Mouse (Mus musculus) midbrain, embryonic 11.5 days (tissue): ENCODE data around the gene M1ap. TPM values are rescaled to one million over a fixed set of nuclear protein-coding genes. Genes with fewer than 3 reads are reported as not detected.

Experiments used
- ATAC-seq: fragments of 200-750 bp; cut with Nextera tagmentation; 2 replicates; pipeline ENCODE4 v1.8.0; 2017; ENCODE audit warnings: moderate TSS enrichment, moderate library complexity; ENCODE audit not compliant: low FRiP score
- DNase-seq: peaks from one replicate; pipeline ENCODE4 v3.0.0; 2015; ENCODE audit warnings: low spot score; ENCODE audit errors: missing footprints
- H3K27ac ChIP-seq: fragments of 300-500 bp; sonication (generic); 2 replicates; pipeline ENCODE4 v1.5.1; 2014; ENCODE audit warnings: low read depth, low read length
- H3K27me3 ChIP-seq: fragments of 300-500 bp; sonication (generic); 2 replicates; pipeline ENCODE4 v1.6.1; 2014; ENCODE audit warnings: mild to moderate bottlenecking, low read length, moderate library complexity, mixed read lengths; ENCODE audit not compliant: control insufficient read depth, insufficient read depth
- H3K36me3 ChIP-seq: fragments of 300-500 bp; sonication (generic); 2 replicates; pipeline ENCODE4 v1.6.1; 2014; ENCODE audit warnings: mild to moderate bottlenecking, low read length, moderate library complexity, mixed read lengths; ENCODE audit not compliant: control insufficient read depth, insufficient read depth
- H3K4me1 ChIP-seq: fragments of 300-500 bp; sonication (generic); 2 replicates; pipeline ENCODE4 v1.6.1; 2014; ENCODE audit warnings: low read length; ENCODE audit not compliant: control insufficient read depth, insufficient read depth
- H3K4me2 ChIP-seq: fragments of 300-500 bp; sonication (generic); 2 replicates; pipeline ENCODE4 v1.6.1; 2014; ENCODE audit warnings: mild to moderate bottlenecking, moderate library complexity
- H3K4me3 ChIP-seq: fragments of 300-500 bp; sonication (generic); 2 replicates; pipeline ENCODE4 v1.5.1; 2014; ENCODE audit warnings: low read depth, low read length
- H3K9ac ChIP-seq: fragments of 300-500 bp; sonication (generic); 2 replicates; pipeline ENCODE4 v1.6.1; 2014; ENCODE audit warnings: low read length
- H3K9me3 ChIP-seq: fragments of 300-500 bp; sonication (generic); 2 replicates; pipeline ENCODE4 v1.6.1; 2016; ENCODE audit warnings: low read length; ENCODE audit not compliant: control insufficient read depth
- WGBS: fragments of 180-500 bp; shearing (Covaris S2); extraction: QIAGEN DNeasy Blood & Tissue Kit; methylation state at CpG from one replicate; pipeline ENCODE4 v1.1.7; 2014; 5-methylcytosine and 5-hydroxymethylcytosine counted together
- polyA plus RNA-seq: library from polyadenylated mRNA; unstranded; fragments of >200 nt; fragmentation: Nextera tagmentation; extraction: Ambion mirVana; gene quantifications from 2 replicates; pipeline ENCODE4 v1.2.1, GENCODE M21; 2014

Gene M1ap
- polyA plus RNA-seq, 1 experiment from 2014 or later: 0.18 TPM

DNA sequence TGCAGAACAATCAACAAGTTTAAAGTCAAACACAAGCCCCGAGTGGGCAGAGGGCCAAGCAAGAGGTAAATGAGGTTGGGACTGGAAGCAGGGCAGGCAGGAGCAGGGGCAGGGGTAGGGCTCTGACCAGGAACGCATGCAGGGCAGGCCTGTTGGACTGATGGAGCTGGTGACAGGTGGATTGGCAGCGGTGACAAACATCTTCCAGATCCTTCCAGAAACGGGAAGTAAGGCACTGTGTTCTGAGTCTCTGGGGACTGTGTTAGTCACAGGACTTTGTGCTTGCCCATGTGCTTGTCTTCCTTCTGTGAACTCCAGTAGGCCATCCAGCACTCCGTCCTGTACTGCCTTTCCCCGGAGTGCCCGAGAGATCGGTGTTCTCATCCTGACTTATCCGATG, 98.0 kb downstream of the M1ap start:
- H3K9ac ChIP-seq: no peak overlapping the region
- WGBS: 76% methylated on average over 9 of the region's 9 CpGs

DNA sequence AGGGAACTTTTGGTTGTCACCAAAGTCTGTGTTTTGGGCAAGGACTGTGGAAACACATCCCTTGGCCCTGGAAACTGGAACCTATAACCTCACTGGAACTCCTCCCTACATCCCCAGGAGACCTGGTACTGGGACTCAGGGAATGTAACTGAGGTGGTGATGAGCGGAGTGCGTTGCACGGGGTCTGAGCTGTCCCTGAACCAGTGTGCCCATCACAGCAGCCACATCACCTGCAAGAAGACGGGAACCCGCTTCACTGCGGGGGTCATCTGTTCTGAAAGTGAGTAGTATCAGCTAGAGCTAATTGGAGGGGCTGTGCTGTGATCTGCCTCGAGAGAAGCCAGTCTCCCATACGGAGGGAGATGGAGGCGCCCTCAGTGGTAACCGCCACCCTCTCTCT, 102.7 kb downstream of the M1ap start:
- no peaks in the 10 kb centered on the region for H3K9me3 ChIP-seq
- H3K4me3 ChIP-seq: no peak overlapping the region
- 76% methylated on average over 10 of the region's 10 CpGs for WGBS
- DNase-seq: no peak
- no peak overlapping the region for H3K27ac ChIP-seq
- no peak for ATAC-seq
- no peaks in the 10 kb centered on the region for H3K36me3 ChIP-seq
- no peak overlapping the region for H3K4me2 ChIP-seq
- no peak overlapping the region for H3K9ac ChIP-seq
- H3K4me1 ChIP-seq: peaks cover 13% of the 10 kb centered on the region
- no peaks in the 10 kb centered on the region for H3K27me3 ChIP-seq

More for the DNA sequence above, 98.0 kb downstream of the M1ap start:
- no peak for DNase-seq
- Histone ChIP-seq H3K9me3 (no peaks in the 10 kb centered on the region), H3K4me2 (no peak overlapping the region), H3K36me3 (no peaks in the 10 kb centered on the region), H3K27me3 (no peaks in the 10 kb centered on the region), H3K4me3 (no peak overlapping the region), H3K4me1 (no peaks in the 10 kb centered on the region), H3K27ac (no peak overlapping the region)
- ATAC-seq: no peak

DNA sequence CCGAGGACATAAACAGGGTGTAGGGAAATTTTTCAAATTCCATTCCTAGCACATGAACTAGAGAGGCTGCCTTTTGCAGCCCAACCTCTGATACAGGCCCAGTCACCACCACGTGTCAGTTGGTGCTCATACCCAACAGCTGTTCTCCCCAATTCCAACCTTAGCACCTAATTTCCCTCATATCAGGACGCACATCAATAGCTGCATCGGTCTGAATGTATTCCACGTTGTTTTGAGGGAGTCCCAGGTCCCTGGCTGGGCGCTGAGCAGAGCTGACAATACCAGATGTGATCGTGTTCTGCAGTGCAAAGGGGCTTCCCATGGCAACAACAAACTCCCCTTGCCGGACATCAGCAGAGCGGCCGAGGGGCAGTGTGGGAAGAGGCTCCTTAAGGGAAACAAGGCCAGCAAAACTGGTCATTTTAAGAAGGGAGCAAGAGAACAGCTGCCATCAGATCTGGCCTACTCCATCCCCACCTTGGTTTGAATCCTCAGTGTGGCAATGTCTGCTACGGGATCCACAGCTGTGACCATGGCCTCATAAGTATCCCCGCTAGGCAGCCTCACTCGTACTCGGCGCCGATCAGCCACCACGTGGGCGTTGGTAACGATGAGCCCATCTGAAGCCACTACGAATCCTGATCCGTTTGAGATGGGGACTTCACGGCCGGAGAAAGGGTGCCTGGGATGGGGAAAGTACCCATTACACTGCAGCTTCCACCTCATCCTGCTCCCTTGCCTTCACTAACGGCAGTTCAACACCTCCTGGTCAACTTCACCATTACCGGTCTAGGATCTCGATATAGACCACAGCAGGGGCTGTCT, 106.6 kb downstream of the M1ap start:
- peaks cover 5% of the 10 kb centered on the region; the same call in 1 of the 2 replicates for H3K36me3 ChIP-seq
- WGBS: 3% methylated on average over 26 of the region's 26 CpGs

DNA sequence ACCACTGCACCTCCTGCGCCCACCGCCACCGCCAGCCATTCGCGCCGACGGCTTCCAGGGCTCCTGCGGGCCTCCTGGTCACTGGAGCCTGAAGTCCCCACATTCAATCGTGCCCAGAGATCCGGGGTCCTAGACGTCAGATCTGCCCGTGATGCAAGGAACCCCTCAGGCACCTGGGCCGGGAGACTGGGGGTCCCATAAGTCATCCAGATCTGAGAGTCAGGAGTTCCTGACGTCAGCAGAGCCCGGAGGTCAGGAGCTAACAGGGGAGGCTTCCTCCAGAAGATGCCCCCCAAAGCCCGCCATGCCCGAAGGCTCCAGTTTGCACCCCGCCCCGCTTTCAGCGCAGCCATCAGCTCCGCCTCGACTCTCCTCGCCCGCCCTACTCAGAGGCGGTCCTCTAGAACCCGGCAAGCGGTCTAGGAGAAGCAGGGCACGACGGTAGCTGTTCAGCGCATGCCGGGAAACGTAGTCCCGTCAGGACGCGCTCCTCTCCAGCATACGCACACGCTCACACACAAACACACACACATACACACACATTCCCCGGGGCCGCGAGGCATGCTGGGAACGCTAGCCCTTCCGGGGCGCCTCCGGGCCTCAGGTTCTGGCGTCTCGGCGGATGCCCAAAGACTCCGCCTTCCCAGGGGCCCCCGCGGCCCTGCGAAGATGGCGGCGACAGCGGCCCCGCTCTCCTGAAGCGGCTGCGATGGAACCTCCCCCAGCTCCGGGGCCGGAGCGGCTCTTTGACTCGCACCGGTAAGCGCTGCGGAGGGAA, 107.6 kb downstream of the M1ap start, which contains the start of gene Aup1:
TSS of gene Aup1 (plus strand) at position 448 of the 778 bp plus-strand sequence.
- H3K36me3 ChIP-seq: peaks cover 5% of the 10 kb centered on the region; the same call in 1 of the 2 replicates
- under 1% methylated on average over 57 of the region's 64 CpGs for WGBS
- DNase-seq: peak; percentile 100

More for the DNA sequence above, 106.6 kb downstream of the M1ap start:
- H3K4me1 ChIP-seq: peaks cover 21% of the 10 kb centered on the region
- H3K4me3 ChIP-seq: peak overlapping the region; percentile 97
- peak overlapping the region; percentile 27 for H3K27ac ChIP-seq
- peak overlapping the region; percentile 97 for H3K4me2 ChIP-seq
- H3K9me3 ChIP-seq: no peaks in the 10 kb centered on the region
- H3K9ac ChIP-seq: peak overlapping the region; percentile 93
- peak; percentile 94 for DNase-seq
- H3K27me3 ChIP-seq: no peaks in the 10 kb centered on the region
- ATAC-seq: 0 out of 2 replicates have a peak, but pooled peaks have one; percentile 2

DNA sequence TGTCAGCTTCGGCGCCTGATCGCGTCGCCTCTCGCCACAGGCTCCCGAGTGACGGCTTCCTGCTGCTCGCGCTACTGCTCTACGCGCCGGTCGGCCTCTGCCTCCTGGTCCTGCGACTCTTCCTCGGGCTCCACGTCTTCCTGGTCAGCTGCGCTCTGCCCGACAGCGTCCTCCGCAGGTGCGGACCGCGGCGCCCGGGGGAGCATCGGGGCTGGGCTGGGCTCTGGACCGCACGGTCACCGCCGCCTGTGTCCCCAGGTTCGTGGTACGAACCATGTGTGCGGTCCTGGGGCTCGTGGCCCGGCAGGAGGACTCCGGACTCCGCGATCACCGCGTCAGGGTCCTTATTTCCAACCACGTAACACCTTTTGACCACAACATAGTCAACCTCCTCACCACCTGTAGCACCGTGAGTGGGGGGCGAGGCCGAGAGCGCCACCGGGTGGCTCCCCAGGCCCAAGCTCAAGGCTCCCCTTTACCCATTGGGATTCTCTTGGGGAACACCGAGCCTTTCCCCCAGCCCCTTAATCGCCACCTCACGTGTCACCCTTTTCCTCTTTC, 108.2 kb downstream of the M1ap start, which contains the start of gene Htra2:
TSS of gene Htra2 (minus strand) at position 403 of the 561 bp plus-strand sequence.
- Histone ChIP-seq H3K27me3 (no peaks in the 10 kb centered on the region), H3K4me3 (peak within 1 kb of the TSS; percentile 97), H3K4me1 (peaks cover 21% of the 10 kb centered on the region), H3K36me3 (peaks cover 5% of the 10 kb centered on the region; the same call in 1 of the 2 replicates), H3K9ac (peak within 1 kb of the TSS; percentile 93), H3K4me2 (peak within 1 kb of the TSS; percentile 97), H3K9me3 (no peaks in the 10 kb centered on the region), H3K27ac (peak within 1 kb of the TSS; percentile 80)
- WGBS: under 1% methylated on average over 49 of the region's 50 CpGs
- no peak for DNase-seq
- ATAC-seq: peak; percentile 8; the same call in 1 of the 2 replicates

More for the DNA sequence above, 107.6 kb downstream of the M1ap start, which contains the start of gene Aup1:
- no peaks in the 10 kb centered on the region for H3K9me3 ChIP-seq
- ATAC-seq: peak; percentile 96
- H3K4me3 ChIP-seq: peak within 1 kb of the TSS; percentile 97
- no peaks in the 10 kb centered on the region for H3K27me3 ChIP-seq
- peak within 1 kb of the TSS; percentile 97 for H3K4me2 ChIP-seq
- peak within 1 kb of the TSS; percentile 80 for H3K27ac ChIP-seq
- H3K9ac ChIP-seq: peak within 1 kb of the TSS; percentile 93
- peaks cover 21% of the 10 kb centered on the region for H3K4me1 ChIP-seq

DNA sequence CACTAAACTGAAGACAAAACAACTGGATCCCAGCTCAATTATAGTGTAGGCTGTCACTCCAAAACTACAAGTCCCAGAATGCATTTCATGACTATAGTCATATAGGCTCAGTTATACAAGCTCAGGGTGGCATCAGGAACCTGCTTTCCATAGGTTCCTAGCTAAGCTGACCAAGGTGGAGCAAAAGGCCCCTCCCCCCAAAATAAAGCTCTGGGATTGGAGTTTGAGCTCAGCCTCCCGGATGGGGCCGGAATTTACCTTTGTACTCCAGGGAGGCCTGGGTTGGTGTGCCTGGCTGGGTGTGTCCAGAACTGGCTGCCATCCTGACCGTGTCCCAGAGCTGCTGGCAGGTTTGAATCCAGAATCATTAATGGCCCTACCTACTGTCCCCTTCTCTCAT, 111.1 kb downstream of the M1ap start, which contains the start of gene Dqx1:
TSS of gene Dqx1 (plus strand) at position 55 of the 400 bp plus-strand sequence.
- H3K4me3 ChIP-seq: no peak within 1 kb of the TSS
- ATAC-seq (no peak), DNase-seq (no peak)
- 0 out of 2 replicates have a peak, but pooled peaks cover 7% of the 10 kb centered on the region for H3K27me3 ChIP-seq
- H3K27ac ChIP-seq: no peak within 1 kb of the TSS
- H3K4me1 ChIP-seq: peaks cover 16% of the 10 kb centered on the region
- no peak within 1 kb of the TSS for H3K9ac ChIP-seq
- no peaks in the 10 kb centered on the region for H3K9me3 ChIP-seq
- H3K36me3 ChIP-seq: peaks cover 5% of the 10 kb centered on the region; the same call in 1 of the 2 replicates
- 53% methylated on average over 3 of the region's 3 CpGs for WGBS
- H3K4me2 ChIP-seq: no peak within 1 kb of the TSS

DNA sequence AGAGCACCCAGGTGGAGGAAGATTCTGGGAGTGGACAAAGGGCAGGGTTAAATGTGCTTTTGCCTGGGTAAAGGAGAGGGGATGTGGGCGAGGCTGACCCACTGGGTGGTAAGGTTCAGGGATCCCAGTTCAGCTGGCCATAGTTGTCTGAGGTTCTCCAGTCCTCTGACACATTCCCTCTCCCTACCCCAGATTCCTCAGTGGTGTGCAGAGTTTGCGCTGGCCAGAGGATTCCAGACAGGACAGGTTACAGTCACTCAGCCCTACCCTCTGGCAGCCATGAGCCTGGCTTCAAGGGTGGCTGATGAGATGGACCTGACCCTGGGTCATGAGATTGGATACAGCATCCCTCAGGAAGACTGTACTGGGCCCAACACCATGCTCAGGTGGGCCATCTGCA, 112.0 kb downstream of the M1ap start:
- Histone ChIP-seq H3K9ac (no peak overlapping the region), H3K27ac (no peak overlapping the region), H3K4me2 (no peak overlapping the region), H3K36me3 (peaks cover 5% of the 10 kb centered on the region; the same call in 1 of the 2 replicates), H3K9me3 (no peaks in the 10 kb centered on the region), H3K4me3 (no peak overlapping the region), H3K4me1 (peaks cover 8% of the 10 kb centered on the region), H3K27me3 (peaks cover 14% of the 10 kb centered on the region)
- ATAC-seq: no peak
- 73% methylated on average over 2 of the region's 2 CpGs for WGBS
- no peak for DNase-seq

DNA sequence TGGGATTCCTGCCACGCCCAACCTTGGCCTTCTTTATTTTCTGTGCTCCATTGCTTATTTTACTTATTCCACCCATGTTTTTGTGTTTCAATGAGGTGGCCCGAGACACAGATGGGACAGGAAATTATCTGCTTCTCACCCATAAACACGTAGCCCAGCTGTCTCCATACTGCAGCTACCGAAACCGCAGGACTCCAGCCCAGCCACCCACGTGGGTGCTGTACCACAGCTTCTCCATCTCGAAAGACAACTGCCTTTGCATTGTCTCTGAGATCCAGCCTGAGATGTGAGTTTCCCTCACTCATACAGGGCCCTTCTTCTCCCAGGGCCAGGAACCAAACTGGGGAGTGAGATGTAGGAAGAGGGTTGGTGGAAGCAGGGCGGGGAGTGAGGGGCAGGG, 119.3 kb downstream of the M1ap start:
- H3K9me3 ChIP-seq: no peaks in the 10 kb centered on the region
- no peak for ATAC-seq
- H3K27me3 ChIP-seq: peaks cover 84% of the 10 kb centered on the region
- DNase-seq: no peak
- H3K4me2 ChIP-seq: no peak overlapping the region
- no peak overlapping the region for H3K4me3 ChIP-seq
- H3K9ac ChIP-seq: no peak overlapping the region
- H3K4me1 ChIP-seq: peaks cover 10% of the 10 kb centered on the region; the same call in 1 of the 2 replicates
- no peak overlapping the region for H3K27ac ChIP-seq
- no peaks in the 10 kb centered on the region for H3K36me3 ChIP-seq
- 33% methylated on average over 8 of the region's 8 CpGs for WGBS
